Mouse (Mus musculus): ENCODE results near the gene Rsrc1. TPM values are rescaled to one million over a fixed set of nuclear protein-coding genes. Genes with fewer than 3 reads are reported as not detected.

Rsrc1 gene
- polyA plus RNA-seq, 1 experiment from 2014 or later, result 6.1 TPM

DNA sequence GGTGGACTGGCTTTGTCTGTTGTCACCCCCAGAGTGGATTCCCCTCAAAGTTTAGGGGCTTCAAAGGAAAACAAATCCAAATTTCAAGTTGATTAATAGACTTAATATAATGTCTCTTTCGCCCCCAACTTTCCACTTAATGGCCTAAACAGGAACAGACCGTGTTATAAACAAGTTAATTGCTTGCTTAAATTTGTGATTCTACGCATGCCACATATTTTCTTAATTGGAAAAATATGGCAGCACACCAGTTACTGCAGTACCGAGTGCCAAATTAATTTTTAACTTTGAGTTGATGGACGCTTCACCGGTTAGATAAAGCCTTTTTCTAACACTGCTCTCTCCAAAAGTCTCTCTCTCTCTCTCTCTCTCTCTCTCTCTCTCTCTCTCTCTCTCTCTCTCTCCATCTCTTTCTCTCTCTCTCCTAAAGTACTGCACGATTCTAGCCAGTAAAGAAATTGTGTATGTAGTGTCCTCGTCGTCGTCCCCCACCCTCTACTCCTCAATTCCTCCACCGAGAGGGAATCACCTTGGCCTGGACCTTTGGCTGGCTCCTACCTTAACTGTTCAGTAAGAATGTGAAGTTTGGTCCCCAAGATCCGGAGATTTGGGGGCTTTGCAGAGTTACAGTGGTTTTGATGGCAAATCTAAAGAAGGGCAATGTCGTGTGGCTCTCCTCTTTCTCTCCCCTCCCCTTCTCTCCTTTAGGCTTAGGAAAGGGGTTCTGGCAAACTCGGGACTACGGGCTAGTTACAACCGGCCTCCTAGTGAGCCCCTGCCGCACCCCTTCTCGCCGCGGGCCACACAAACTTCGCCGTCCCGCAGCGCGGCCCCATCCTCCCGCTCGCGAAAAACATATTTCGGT lies 847 bp upstream of the Rsrc1 start:
- H3K4me1 ChIP-seq (ENCODE audit: control insufficient read depth, low read depth, low read length), result peaks cover 6% of the 10 kb centered on the region
- H3K36me3 ChIP-seq (ENCODE audit: control insufficient read depth, insufficient read depth), result no peaks in the 10 kb centered on the region
- peak overlapping the region; percentile 55 for H3K4me3 ChIP-seq (ENCODE audit: low read depth, low read length)
- ATAC-seq (ENCODE audit: low read depth), result 0 out of 2 replicates have a peak, but pooled peaks have one; percentile 4
- no peak overlapping the region for H3K9ac ChIP-seq (ENCODE audit: low read depth, low read length)
- H3K27me3 ChIP-seq (ENCODE audit: control insufficient read depth, insufficient read depth, low read depth, low read length), result peaks cover 75% of the 10 kb centered on the region
- 2% methylated on average over 29 of the region's 29 CpGs for WGBS (ENCODE audit: insufficient replicate concordance)
- H3K9me3 ChIP-seq (replicated peaks; ENCODE audit: control insufficient read depth, low read length), result no peaks in the 10 kb centered on the region
- H3K27ac ChIP-seq (ENCODE audit: low read length), result no peak overlapping the region
- peak overlapping the region; percentile 66 for H3K4me2 ChIP-seq (ENCODE audit: low read depth, low read length)

DNA sequence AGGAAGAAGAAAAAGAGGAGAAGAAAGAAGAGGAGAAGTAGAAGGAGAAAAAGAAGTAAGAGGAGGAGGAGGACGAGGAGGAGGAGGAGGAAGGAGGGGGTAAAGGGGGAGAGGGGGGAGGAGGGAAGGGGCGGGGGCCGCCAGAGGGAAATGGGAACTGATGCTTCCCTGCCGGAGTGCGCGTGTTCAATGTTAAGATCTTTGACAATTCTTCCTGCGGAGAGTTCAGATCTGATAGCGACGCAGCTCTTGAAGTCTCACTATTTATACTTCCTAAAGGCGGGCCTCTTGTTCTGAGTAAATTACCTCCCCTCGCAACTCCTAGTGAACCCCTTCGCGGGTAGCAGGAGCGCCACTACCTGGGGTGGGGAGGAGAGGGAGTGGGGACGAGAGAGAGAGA lies 516 bp downstream of the Rsrc1 start, which contains the start of gene Shox2:
Shox2 (minus strand) TSS at position 66 of the 400 bp plus-strand sequence.
- Histone ChIP-seq H3K4me3 (ENCODE audit: low read depth, low read length) (peak within 1 kb of the TSS; percentile 55), H3K36me3 (ENCODE audit: control insufficient read depth, insufficient read depth) (no peaks in the 10 kb centered on the region), H3K4me2 (ENCODE audit: low read depth, low read length) (peak within 1 kb of the TSS; percentile 66), H3K27ac (ENCODE audit: low read length) (no peak within 1 kb of the TSS), H3K9me3 (replicated peaks; ENCODE audit: control insufficient read depth, low read length) (no peaks in the 10 kb centered on the region), H3K4me1 (ENCODE audit: control insufficient read depth, low read depth, low read length) (peaks cover 11% of the 10 kb centered on the region), H3K27me3 (ENCODE audit: control insufficient read depth, insufficient read depth, low read depth, low read length) (peaks cover 69% of the 10 kb centered on the region), H3K9ac (ENCODE audit: low read depth, low read length) (no peak within 1 kb of the TSS)
- ATAC-seq (ENCODE audit: low read depth), result no peak
- 0% methylated on average over 15 of the region's 15 CpGs for WGBS (ENCODE audit: insufficient replicate concordance)

DNA sequence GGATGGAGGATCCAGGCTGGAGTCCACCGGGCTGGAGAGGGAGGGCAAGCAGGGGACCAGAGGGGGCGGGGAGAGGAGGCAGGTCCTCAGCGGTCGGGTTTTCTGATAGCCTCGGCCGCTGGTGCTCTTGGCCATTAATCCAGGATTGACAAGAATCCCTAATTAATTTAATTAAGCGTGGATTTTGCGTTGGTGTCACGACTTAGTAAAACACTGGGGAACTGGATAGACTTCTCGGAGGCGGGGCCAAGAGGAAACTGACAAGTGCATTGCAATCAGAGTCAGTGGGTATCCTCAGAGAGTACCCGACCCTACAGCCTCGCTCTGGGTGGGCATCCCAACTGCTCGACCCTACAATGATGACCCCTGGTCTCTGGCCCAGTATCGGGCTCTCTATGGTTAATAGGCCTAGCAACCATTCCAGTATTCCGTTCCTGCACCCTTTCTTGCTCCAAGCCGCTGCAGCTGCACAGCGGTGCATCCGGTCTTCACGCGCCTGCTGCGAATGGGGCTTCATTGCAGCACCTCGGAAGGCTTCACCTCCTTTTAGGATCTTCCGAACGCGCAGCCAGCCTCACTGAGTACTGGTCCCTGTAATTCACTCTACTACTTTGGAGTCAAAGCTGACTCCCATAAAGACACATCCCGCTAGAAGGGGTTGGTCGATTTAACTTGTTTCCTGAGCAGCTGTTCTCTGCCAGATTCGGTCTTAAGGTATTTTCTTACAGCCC lies 1.2 kb downstream of the Rsrc1 start:
- Histone ChIP-seq H3K9me3 (replicated peaks; ENCODE audit: control insufficient read depth, low read length) (no peaks in the 10 kb centered on the region), H3K4me2 (ENCODE audit: low read depth, low read length) (peak overlapping the region; percentile 13; the same call in 1 of the 2 replicates), H3K4me3 (ENCODE audit: low read depth, low read length) (peak overlapping the region; percentile 20; the same call in 1 of the 2 replicates), H3K27me3 (ENCODE audit: control insufficient read depth, insufficient read depth, low read depth, low read length) (peaks cover 63% of the 10 kb centered on the region), H3K27ac (ENCODE audit: low read length) (no peak overlapping the region), H3K9ac (ENCODE audit: low read depth, low read length) (no peak overlapping the region), H3K4me1 (ENCODE audit: control insufficient read depth, low read depth, low read length) (peaks cover 12% of the 10 kb centered on the region), H3K36me3 (ENCODE audit: control insufficient read depth, insufficient read depth) (no peaks in the 10 kb centered on the region)
- under 1% methylated on average over 29 of the region's 29 CpGs for WGBS (ENCODE audit: insufficient replicate concordance)
- ATAC-seq (ENCODE audit: low read depth), result no peak

DNA sequence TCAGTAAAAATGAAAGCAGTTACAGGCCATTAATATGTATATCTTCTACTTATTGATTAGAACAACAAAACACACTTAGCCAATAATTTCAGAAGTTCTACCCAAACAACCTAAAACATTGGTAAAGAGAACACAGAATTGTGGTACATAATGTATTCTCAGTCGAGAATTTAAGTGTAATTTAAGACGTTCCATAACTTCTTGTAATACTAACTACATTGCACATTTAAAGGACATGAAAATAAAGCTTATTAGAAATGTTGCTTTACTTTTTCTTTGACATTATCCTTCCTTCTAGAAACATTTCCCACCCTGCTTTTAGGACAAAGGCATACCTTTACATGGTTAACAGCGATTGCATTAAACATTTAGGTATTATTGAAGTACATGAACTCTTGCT lies 2.3 kb downstream of the Rsrc1 start:
- 15% methylated on average over 3 of the region's 3 CpGs for WGBS (ENCODE audit: insufficient replicate concordance)
- no peak for ATAC-seq (ENCODE audit: low read depth)
- H3K9ac ChIP-seq (ENCODE audit: low read depth, low read length), result no peak overlapping the region
- H3K4me3 ChIP-seq (ENCODE audit: low read depth, low read length), result no peak overlapping the region
- no peaks in the 10 kb centered on the region for H3K36me3 ChIP-seq (ENCODE audit: control insufficient read depth, insufficient read depth)
- peaks cover 12% of the 10 kb centered on the region for H3K4me1 ChIP-seq (ENCODE audit: control insufficient read depth, low read depth, low read length)
- no peaks in the 10 kb centered on the region for H3K9me3 ChIP-seq (replicated peaks; ENCODE audit: control insufficient read depth, low read length)
- H3K4me2 ChIP-seq (ENCODE audit: low read depth, low read length), result no peak overlapping the region
- peaks cover 52% of the 10 kb centered on the region for H3K27me3 ChIP-seq (ENCODE audit: control insufficient read depth, insufficient read depth, low read depth, low read length)
- H3K27ac ChIP-seq (ENCODE audit: low read length), result no peak overlapping the region

DNA sequence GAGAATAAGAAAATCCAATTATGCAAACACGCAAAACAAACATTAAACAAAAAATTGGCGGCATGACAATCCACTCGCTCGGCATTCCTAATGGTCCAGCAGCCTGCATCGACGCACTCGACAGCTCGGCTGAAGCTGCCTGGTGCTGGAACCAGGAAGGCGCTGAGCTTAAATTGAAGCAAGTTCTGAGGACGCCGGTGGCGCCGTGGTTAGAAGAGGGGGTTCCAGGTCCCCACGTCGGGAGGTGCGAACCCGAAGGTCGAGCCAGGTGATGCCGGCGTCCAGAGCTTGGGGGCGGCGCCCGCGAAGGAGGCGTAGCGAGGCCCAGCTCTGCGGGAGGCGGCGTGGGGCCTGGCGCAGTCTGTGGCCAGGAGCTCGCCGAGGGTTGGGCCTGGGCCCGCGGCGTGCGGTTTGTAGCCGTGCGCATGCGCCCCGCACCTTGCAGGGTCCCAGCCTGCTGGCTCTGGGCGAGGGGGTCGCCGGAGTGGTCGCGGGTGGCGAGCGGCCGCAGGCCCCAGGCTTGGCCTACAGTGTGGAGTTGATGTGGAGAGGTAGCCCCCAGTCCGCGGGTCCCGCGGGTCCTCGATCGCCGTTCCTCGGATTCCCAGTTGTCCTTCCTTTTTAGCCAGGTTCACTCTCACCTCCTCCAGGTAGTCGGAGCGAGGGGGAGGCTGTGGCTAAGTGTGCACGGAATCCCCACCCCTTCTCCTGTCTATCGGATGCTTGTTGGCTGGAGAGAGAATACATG lies 4.5 kb downstream of the Rsrc1 start:
- ATAC-seq (ENCODE audit: low read depth), result peak; percentile 88
- Histone ChIP-seq H3K4me3 (ENCODE audit: low read depth, low read length) (peak overlapping the region; percentile 82), H3K36me3 (ENCODE audit: control insufficient read depth, insufficient read depth) (no peaks in the 10 kb centered on the region), H3K9me3 (replicated peaks; ENCODE audit: control insufficient read depth, low read length) (no peaks in the 10 kb centered on the region), H3K27ac (ENCODE audit: low read length) (no peak overlapping the region; the same call in 1 of the 2 replicates), H3K27me3 (ENCODE audit: control insufficient read depth, insufficient read depth, low read depth, low read length) (peaks cover 29% of the 10 kb centered on the region), H3K4me1 (ENCODE audit: control insufficient read depth, low read depth, low read length) (peaks cover 12% of the 10 kb centered on the region), H3K9ac (ENCODE audit: low read depth, low read length) (peak overlapping the region; percentile 71), H3K4me2 (ENCODE audit: low read depth, low read length) (peak overlapping the region; percentile 67)
- under 1% methylated on average over 59 of the region's 60 CpGs for WGBS (ENCODE audit: insufficient replicate concordance)

DNA sequence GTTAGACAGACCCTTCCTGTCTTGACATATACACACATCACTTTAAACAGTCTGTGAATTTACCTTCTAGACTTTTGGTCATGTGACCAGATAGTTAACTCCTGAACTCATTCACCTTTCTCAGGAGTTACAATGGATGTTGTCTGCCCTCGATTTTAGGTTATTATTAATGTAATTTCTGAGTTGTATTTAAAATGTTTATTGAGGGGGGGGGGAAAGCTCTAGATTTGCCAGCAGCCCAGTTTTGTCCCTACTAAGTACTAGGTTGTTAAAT lies 5.0 kb downstream of the Rsrc1 start:
- Histone ChIP-seq H3K27ac (ENCODE audit: low read length) (no peak overlapping the region), H3K4me2 (ENCODE audit: low read depth, low read length) (peak overlapping the region; percentile 67), H3K4me1 (ENCODE audit: control insufficient read depth, low read depth, low read length) (peaks cover 8% of the 10 kb centered on the region), H3K9me3 (replicated peaks; ENCODE audit: control insufficient read depth, low read length) (no peaks in the 10 kb centered on the region), H3K36me3 (ENCODE audit: control insufficient read depth, insufficient read depth) (no peaks in the 10 kb centered on the region), H3K9ac (ENCODE audit: low read depth, low read length) (peak overlapping the region; percentile 71), H3K4me3 (ENCODE audit: low read depth, low read length) (peak overlapping the region; percentile 82), H3K27me3 (ENCODE audit: control insufficient read depth, insufficient read depth, low read depth, low read length) (peaks cover 24% of the 10 kb centered on the region)
- WGBS (ENCODE audit: insufficient replicate concordance), result 4% methylated on average over 1 of the region's 1 CpGs
- no peak for ATAC-seq (ENCODE audit: low read depth)

DNA sequence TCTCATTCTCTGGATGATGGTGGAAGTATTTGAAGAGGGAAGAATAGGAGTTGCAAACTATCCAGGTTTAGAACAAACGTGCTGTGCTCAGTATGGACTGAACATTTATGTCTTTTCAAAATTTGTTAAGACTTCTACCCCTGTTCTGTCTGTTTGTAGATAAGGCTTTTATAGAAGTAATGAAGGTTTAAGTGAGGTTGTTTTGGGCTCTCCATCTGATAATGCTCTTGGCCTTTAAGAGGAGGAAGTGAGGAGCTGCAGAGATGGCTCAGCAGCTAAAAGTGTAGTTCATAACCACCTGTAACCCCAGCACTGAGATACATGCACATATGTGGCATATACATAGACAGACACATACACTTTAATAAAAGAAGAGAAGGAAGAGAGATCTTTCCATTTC lies 15.6 kb downstream of the Rsrc1 start:
- no peak for ATAC-seq (ENCODE audit: low read depth)

DNA sequence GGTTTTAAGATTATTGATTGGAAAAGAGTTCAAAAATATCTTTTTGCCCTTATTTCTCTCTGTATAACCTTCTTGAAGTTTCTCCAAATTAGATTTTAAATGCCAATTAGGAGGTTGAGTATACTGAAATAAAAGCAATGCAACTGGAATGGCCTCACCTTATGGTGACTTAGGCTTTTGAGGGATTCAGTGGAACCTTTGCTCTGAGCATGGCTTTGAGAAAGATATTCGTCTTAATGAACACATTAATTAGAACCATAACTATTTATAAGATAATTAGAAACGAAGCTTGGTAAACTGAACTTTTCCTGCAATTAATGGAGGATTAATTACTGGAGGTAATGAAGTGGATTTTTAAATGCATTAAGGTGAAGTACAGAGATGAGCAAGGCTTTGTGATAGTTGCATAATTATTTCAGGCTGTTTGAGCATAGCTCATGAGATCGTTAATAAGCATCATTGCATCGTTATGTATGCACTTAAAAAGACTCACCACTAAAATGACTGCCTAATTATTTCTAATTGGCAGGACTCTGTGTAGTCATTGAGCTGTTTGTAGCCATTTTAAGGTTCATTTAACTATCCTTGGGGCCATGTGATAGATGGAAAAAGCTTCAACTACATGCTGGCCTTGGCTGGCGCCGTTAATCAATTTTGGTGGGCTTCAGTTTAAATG lies 55.3 kb downstream of the Rsrc1 start:
- H3K27me3 ChIP-seq (ENCODE audit: control insufficient read depth, insufficient read depth, low read depth, low read length), result no peaks in the 10 kb centered on the region
- no peak overlapping the region for H3K27ac ChIP-seq (ENCODE audit: low read length)
- H3K4me2 ChIP-seq (ENCODE audit: low read depth, low read length), result no peak overlapping the region
- H3K9me3 ChIP-seq (replicated peaks; ENCODE audit: control insufficient read depth, low read length), result no peaks in the 10 kb centered on the region
- no peaks in the 10 kb centered on the region for H3K4me1 ChIP-seq (ENCODE audit: control insufficient read depth, low read depth, low read length)
- WGBS (ENCODE audit: insufficient replicate concordance), result 74% methylated on average over 6 of the region's 6 CpGs
- no peaks in the 10 kb centered on the region for H3K36me3 ChIP-seq (ENCODE audit: control insufficient read depth, insufficient read depth)
- ATAC-seq (ENCODE audit: low read depth), result no peak
- no peak overlapping the region for H3K9ac ChIP-seq (ENCODE audit: low read depth, low read length)
- no peak overlapping the region for H3K4me3 ChIP-seq (ENCODE audit: low read depth, low read length)

More for the DNA sequence above, 15.6 kb downstream of the Rsrc1 start:
- Histone ChIP-seq H3K4me1 (ENCODE audit: control insufficient read depth, low read depth, low read length) (no peaks in the 10 kb centered on the region), H3K4me2 (ENCODE audit: low read depth, low read length) (no peak overlapping the region), H3K27me3 (ENCODE audit: control insufficient read depth, insufficient read depth, low read depth, low read length) (no peaks in the 10 kb centered on the region), H3K27ac (ENCODE audit: low read length) (no peak overlapping the region), H3K4me3 (ENCODE audit: low read depth, low read length) (no peak overlapping the region), H3K9ac (ENCODE audit: low read depth, low read length) (no peak overlapping the region), H3K9me3 (replicated peaks; ENCODE audit: control insufficient read depth, low read length) (no peaks in the 10 kb centered on the region), H3K36me3 (ENCODE audit: control insufficient read depth, insufficient read depth) (0 out of 2 replicates have a peak, but pooled peaks cover 2% of the 10 kb centered on the region)
- WGBS (ENCODE audit: insufficient replicate concordance), result 39% methylated on average over 1 of the region's 1 CpGs
